In the genomic region with DNA sequence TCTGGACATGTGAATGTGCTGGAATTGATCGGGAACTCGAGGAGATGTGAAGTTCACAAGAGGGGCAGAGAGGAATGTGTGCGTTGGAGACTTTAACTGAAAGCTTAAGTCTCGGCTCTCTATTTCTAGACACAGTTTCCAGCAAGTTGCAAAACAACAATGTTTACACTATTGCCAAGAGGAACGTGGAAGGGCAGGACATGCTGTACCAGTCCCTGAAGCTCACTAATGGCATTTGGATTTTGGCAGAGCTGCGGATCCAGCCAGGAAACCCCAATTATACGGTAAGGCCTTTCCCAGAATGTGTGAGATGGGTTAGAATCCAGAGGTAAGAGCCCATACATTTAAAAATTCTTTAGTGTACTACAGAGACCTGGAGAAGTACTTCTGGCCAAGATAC, we compare ENCODE assay signal across 18 mouse cellular contexts. TPM values are rescaled to one million over a fixed set of nuclear protein-coding genes. Genes with fewer than 3 reads are reported as not detected.
"Had no signal": no experiment of that assay in that cellular context is flagged by ENCODE, and none has a peak within 500 bp of the region (broad histone marks: within the 10 kb centered on the region; RNA-seq: fewer than 3 reads in every experiment).

No protein-coding gene starts in this region.

- ATAC-seq: liver, postnatal 0 days; midbrain, embryonic 15.5 days had no signal

- H3K4me3 ChIP-seq: kidney, embryonic 15.5 days; liver, embryonic 13.5 days; megakaryocyte, embryonic 14.5 days; midbrain, embryonic 15.5 days; neural tube, embryonic 12.5 days had no signal

- H3K9ac ChIP-seq: kidney, embryonic 15.5 days; liver, embryonic 13.5 days; liver, postnatal 0 days; midbrain, embryonic 15.5 days; neural tube, embryonic 12.5 days had no signal

- H3K9me3 ChIP-seq: kidney, embryonic 15.5 days; liver, embryonic 13.5 days; megakaryocyte, embryonic 14.5 days; midbrain, embryonic 15.5 days; neural tube, embryonic 12.5 days had no signal

- H3K4me1 ChIP-seq: kidney, embryonic 15.5 days; liver, embryonic 13.5 days; neural tube, embryonic 12.5 days had no signal

- DNase-seq: kidney, adult 2 months; kidney, postnatal 14 days; left cerebral cortex, postnatal 4 days; liver, embryonic 13.5 days; liver, postnatal 0 days; thymus, postnatal 4 days had no signal

- H3K27me3 ChIP-seq: kidney, embryonic 15.5 days; liver, embryonic 13.5 days; megakaryocyte, embryonic 14.5 days; midbrain, embryonic 15.5 days; neural tube, embryonic 12.5 days had no signal

- H3K27ac ChIP-seq: kidney, embryonic 15.5 days; liver, embryonic 13.5 days; macrophage; midbrain, embryonic 15.5 days; neural tube, embryonic 12.5 days; stomach, postnatal 0 days had no signal

- H3K4me2 ChIP-seq: kidney, embryonic 15.5 days; liver, embryonic 13.5 days; midbrain, embryonic 11.5 days; midbrain, embryonic 15.5 days; neural tube, embryonic 12.5 days had no signal

RNA-seq across cellular contexts. Expression of a gene that starts 11.3 kb away (rescaled TPM):
- total RNA-seq: monocyte, adult 5-6 weeks had no signal
- polyA plus RNA-seq: liver, postnatal 0 days had no signal

RNA-seq across cellular contexts. Expression of a gene that starts 31.6 kb away (rescaled TPM):
- total RNA-seq: left cerebral cortex, adult 18-20 months; monocyte, adult 5-6 weeks; neutrophil, adult 5-6 weeks had no signal
- polyA plus RNA-seq: kidney, adult 2 months; kidney, embryonic 15.5 days; liver, embryonic 13.5 days; liver, postnatal 0 days; macrophage; midbrain, embryonic 11.5 days; neural tube, embryonic 12.5 days had no signal

RNA-seq across cellular contexts. Expression of a gene that starts 39.9 kb away (rescaled TPM):
- total RNA-seq: layer of hippocampus, postnatal 14 days; left cerebral cortex, postnatal 10 days had no signal
- polyA plus RNA-seq: macrophage had no signal
